Mouse (Mus musculus) liver, postnatal 0 days (tissue): ENCODE data around the gene Hsp90aa1. TPM values are rescaled to one million over a fixed set of nuclear protein-coding genes. Genes with fewer than 3 reads are reported as not detected.
"Not testable (repeated sequence)": the region's sequence is repeated elsewhere in the genome, so short reads cannot be mapped to it uniquely, and the experiment has no call there.

Source experiments
- ATAC-seq: fragments of 200-750 bp; cut with Nextera tagmentation; 2 replicates; pipeline ENCODE4 v1.8.0; 2017; ENCODE audit warnings: mild to moderate bottlenecking, moderate library complexity
- DNase-seq: peaks from one replicate; pipeline ENCODE4 v3.0.0-alpha.2; 2016
- H3K27ac ChIP-seq: fragments of 300-500 bp; sonication (generic); 2 replicates; pipeline ENCODE4 v1.5.1; 2014; ENCODE audit warnings: antibody characterized with exemption, moderate library complexity, mild to moderate bottlenecking, low read depth
- H3K27me3 ChIP-seq: fragments of 300-500 bp; sonication (generic); 2 replicates; pipeline ENCODE4 v1.6.1; 2014; ENCODE audit warnings: low read length, control low read depth, mixed read lengths; ENCODE audit not compliant: insufficient read depth
- H3K36me3 ChIP-seq: fragments of 300-500 bp; sonication (generic); replicated peaks from 2 replicates; pipeline ENCODE4 v1.6.1; 2014; ENCODE audit warnings: mild to moderate bottlenecking, control low read depth, low read length, moderate library complexity, mixed read lengths; ENCODE audit not compliant: insufficient read depth
- H3K4me1 ChIP-seq: fragments of 300-500 bp; sonication (generic); 2 replicates; pipeline ENCODE4 v1.6.1; 2014; ENCODE audit warnings: antibody characterized with exemption, mild to moderate bottlenecking, control low read depth; ENCODE audit not compliant: insufficient read depth
- H3K4me2 ChIP-seq: fragments of 300-500 bp; sonication (generic); 2 replicates; pipeline ENCODE4 v1.6.1; 2014; ENCODE audit warnings: low read depth, mild to moderate bottlenecking, low read length, moderate library complexity, mixed read lengths
- H3K4me3 ChIP-seq: fragments of 300-500 bp; sonication (generic); 2 replicates; pipeline ENCODE4 v1.5.1; 2014; ENCODE audit warnings: low read depth, low read length
- H3K9ac ChIP-seq: fragments of 300-500 bp; sonication (generic); replicated peaks from 2 replicates; pipeline ENCODE4 v1.6.1; 2014; ENCODE audit warnings: mild to moderate bottlenecking, moderate library complexity
- H3K9me3 ChIP-seq: fragments of 300-500 bp; sonication (generic); 2 replicates; pipeline ENCODE4 v1.6.1; 2016; ENCODE audit warnings: mild to moderate bottlenecking, control low read depth, low read length, mixed read lengths
- CTCF ChIP-seq: sonication (generic); IDR thresholded peaks from 2 replicates; pipeline ENCODE4 v1.5.1; 2016; ENCODE audit warnings: antibody characterized with exemption, low read depth
- EP300 ChIP-seq: IDR thresholded peaks from 2 replicates; pipeline ENCODE4 v1.6.1; 2016; ENCODE audit warnings: antibody characterized with exemption, low read depth, mild to moderate bottlenecking
- WGBS: fragments of 180-500 bp; shearing (Covaris S2); extraction: QIAGEN DNeasy Blood & Tissue Kit; methylation state at CpG from one replicate; pipeline ENCODE4 v1.1.7; 2014; ENCODE audit not compliant: insufficient replicate concordance; 5-methylcytosine and 5-hydroxymethylcytosine counted together
- polyA plus RNA-seq: library from polyadenylated mRNA; unstranded; fragments of >200 nt; fragmentation: Nextera tagmentation; extraction: Ambion mirVana; gene quantifications from 2 replicates; pipeline ENCODE4 v1.2.1, GENCODE M21; 2015

Gene Hsp90aa1
- 231 and 250 TPM in 2 replicates for polyA plus RNA-seq

DNA sequence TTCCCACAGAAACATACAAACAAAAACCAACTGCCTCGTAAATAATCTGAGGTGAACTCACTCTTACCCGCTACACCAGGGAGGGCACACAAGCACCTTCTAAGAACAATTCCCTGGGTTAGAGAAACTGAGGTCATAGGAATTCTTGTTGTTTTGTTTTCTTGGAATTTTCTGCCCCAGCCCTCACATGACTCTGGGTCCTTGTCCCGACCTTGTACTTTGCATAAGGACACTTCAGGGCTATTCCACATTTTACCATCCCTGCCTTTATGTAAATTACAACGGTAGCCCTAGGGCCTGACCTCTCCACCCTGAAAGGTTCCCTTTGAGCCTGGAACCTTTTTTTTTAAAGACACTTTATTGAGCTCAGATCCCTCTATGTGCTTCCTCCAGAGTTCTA, at the start of gene Hsp90aa1:
Gene Hsp90aa1 (minus strand): TSS at position 173 of the 400 bp plus-strand sequence.
- no peak for ATAC-seq
- Histone ChIP-seq H3K9me3 (no peaks in the 10 kb centered on the region), H3K4me1 (peaks cover 27% of the 10 kb centered on the region), H3K4me3 (no peak within 1 kb of the TSS), H3K27ac (peak within 1 kb of the TSS; percentile 46; the same call in 1 of the 2 replicates), H3K4me2 (no peak within 1 kb of the TSS), H3K9ac (no peak within 1 kb of the TSS), H3K36me3 (no peaks in the 10 kb centered on the region), H3K27me3 (no peaks in the 10 kb centered on the region)
- no peak for DNase-seq
- 53% methylated on average over 4 of the region's 4 CpGs for WGBS
- TF ChIP-seq EP300 (no peak), CTCF (no peak)

DNA sequence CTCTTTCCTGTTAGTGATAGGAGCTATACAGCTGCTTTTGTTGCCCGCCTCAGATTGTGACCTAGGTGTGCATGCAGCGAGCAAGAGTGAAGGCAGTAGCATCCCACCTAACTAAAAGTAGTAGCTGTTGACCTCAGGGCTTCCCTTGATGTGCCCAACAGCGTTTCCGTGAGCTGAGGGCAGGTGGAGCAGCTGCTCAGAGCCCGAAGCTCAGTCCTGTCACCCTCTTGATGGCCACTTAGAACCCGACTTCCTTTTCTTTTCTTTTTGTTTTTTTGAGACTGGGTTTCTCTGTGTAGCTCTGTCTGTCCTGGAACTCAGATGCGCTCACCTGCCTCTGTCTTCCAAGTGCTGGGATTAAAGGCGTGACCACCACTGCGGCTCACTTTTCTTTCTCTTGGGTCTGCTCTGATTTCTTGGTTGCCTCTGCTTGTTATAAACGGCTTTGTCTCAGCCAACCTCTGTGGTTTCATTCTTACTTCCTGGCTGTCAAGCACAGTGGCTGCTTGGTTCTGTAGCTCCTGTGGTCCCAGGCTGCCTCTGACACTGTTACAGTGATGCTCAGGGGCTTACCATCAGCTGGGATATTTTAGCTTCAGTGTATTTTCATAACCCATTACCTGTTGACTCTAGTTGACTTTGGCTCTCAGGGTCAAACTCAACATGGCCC, 48.4 kb upstream of the Hsp90aa1 start:
- Histone ChIP-seq H3K36me3 (peaks cover 7% of the 10 kb centered on the region; the same call in 1 of the 2 replicates), H3K27ac (no peak overlapping the region), H3K4me3 (no peak overlapping the region), H3K9me3 (no peaks in the 10 kb centered on the region), H3K27me3 (no peaks in the 10 kb centered on the region), H3K4me2 (no peak overlapping the region), H3K9ac (no peak overlapping the region), H3K4me1 (peaks cover 10% of the 10 kb centered on the region)
- WGBS: 43% methylated on average over 10 of the region's 10 CpGs
- no peak for DNase-seq
- TF ChIP-seq EP300 (no peak), CTCF (no peak)
- ATAC-seq: no peak

GRCm38 (mm10) chr12:110738158-110738921, 35.8 kb upstream of the Hsp90aa1 start:
- TF ChIP-seq EP300: no peak
- TF ChIP-seq CTCF: no peak
- H3K4me2 ChIP-seq: peak overlapping the region; percentile 99
- H3K9ac ChIP-seq: peak overlapping the region; percentile 99
- no peaks in the 10 kb centered on the region for H3K27me3 ChIP-seq
- peak overlapping the region; percentile 100 for H3K4me3 ChIP-seq
- no peaks in the 10 kb centered on the region for H3K9me3 ChIP-seq
- ATAC-seq (peak; percentile 46), DNase-seq (peak; percentile 57)
- H3K27ac ChIP-seq: peak overlapping the region; percentile 84
- peaks cover 5% of the 10 kb centered on the region for H3K36me3 ChIP-seq
- 0% methylated on average over 67 of the region's 72 CpGs for WGBS
- peaks cover 16% of the 10 kb centered on the region for H3K4me1 ChIP-seq

DNA sequence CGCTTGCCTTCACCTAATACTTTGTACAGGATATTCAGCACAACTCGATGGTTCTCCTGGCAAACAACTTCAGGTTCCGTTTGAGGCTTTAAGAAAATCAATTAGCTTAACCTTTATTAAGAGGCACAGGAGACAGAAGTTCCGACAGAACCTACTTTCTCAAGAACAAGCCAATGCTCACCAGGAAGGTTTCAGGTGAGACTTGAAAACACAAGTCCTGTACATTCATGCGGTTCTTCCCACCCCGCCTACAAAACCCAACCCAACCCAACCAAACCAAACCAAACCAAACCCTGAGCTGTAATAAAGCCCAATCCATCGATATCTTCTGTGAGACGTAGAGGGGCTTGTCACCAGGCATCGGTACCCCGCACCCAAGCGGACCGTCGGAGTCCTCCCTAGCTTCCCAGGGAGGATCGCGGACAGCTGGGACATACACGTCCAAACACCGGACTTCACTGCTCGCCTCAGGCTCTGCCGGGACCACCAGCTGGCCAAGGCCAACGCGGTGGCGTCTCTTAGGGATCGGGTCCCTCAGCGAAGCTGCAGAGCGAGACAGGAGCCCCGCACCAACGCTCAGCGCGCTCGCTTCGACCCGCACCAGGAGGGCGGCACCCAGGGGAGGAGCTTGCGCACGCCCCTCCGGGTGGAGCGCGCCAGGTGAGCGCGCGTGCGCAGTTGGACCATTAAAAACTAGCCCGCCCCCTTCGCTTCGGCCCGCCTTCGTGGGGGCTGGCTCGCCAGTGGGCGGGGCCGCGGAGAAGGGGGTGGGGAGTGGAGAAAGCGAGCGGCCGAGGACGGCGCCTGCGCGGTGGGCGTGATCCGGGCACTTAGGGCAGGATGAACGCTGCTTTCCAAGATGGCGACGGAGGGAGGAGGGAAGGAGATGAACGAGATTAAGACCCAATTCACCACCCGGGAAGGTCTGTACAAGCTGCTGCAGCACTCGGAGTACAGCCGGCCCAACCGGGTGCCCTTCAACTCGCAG, 34.9 kb upstream of the Hsp90aa1 start, which contains the start of gene Wdr20:
Gene Wdr20 (plus strand): TSS at position 775 of the 988 bp plus-strand sequence.
- Histone ChIP-seq H3K27me3 (no peaks in the 10 kb centered on the region), H3K9ac (peak within 1 kb of the TSS; percentile 99), H3K36me3 (peaks cover under 1% of the 10 kb centered on the region; the same call in 1 of the 2 replicates), H3K4me2 (peak within 1 kb of the TSS; percentile 99), H3K4me3 (peak within 1 kb of the TSS; percentile 100), H3K27ac (peak within 1 kb of the TSS; percentile 84), H3K9me3 (no peaks in the 10 kb centered on the region), H3K4me1 (peaks cover 16% of the 10 kb centered on the region)
- ATAC-seq (peak; percentile 98), DNase-seq (peak; percentile 99)
- under 1% methylated on average over 57 of the region's 69 CpGs for WGBS
- TF ChIP-seq CTCF (no peak), EP300 (no peak)

DNA sequence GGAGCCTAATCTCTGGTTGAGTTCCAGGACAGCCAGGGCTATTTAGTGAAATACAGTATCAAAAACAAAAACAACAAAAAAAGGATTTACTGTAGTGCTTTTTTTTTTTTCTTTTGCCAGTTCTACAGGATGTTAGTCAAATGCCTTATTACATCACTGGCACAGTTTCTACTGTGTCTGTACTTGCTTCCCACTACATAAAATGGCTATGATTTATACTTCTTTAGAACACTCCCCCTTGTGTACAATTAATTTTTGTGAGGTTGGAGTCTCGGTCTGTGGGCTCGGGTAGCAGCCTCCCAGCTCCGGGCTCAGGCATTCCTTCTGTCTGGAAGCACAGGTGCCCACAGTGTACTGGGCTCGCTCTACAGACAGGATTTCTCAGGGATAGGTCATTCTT, 34.1 kb upstream of the Hsp90aa1 start:
- DNase-seq: no peak
- WGBS: 17% methylated on average over 4 of the region's 4 CpGs
- no peak overlapping the region for H3K9ac ChIP-seq

DNA sequence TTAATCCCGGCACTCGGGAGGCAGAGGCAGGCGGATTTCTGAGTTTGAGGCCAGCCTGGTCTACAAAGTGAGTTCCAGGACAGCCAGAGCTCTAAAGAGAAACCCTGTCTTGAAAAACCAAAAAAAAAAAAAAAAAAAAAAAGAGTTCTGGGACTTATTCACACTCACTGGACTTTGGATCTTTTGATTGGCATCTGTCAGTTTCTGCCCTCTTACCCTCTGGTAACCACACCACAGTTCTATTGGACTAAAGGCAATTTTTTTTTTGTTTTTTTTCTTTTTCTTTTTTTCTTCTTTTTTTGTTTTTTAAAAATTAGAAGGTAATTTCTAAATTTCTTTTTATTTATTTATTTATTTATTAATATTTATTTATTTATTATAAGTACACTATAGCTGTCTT, 30.7 kb upstream of the Hsp90aa1 start:
- not testable (repeated sequence) for H3K9me3 ChIP-seq, H3K27ac ChIP-seq, DNase-seq, H3K27me3 ChIP-seq, H3K36me3 ChIP-seq, H3K9ac ChIP-seq, H3K4me2 ChIP-seq, ATAC-seq, H3K4me1 ChIP-seq, H3K4me3 ChIP-seq
- whole genome bisulfite sequencing: 85% methylated on average over 3 of the region's 3 CpGs

More for the DNA sequence above, 34.1 kb upstream of the Hsp90aa1 start:
- no peaks in the 10 kb centered on the region for H3K36me3 ChIP-seq
- H3K9me3 ChIP-seq: no peaks in the 10 kb centered on the region
- H3K4me3 ChIP-seq: peak overlapping the region; percentile 100
- no peaks in the 10 kb centered on the region for H3K27me3 ChIP-seq
- H3K4me2 ChIP-seq: peak overlapping the region; percentile 99
- H3K27ac ChIP-seq: no peak overlapping the region
- ATAC-seq: no peak
- peaks cover 16% of the 10 kb centered on the region for H3K4me1 ChIP-seq
- TF ChIP-seq EP300: no peak
- no peak for TF ChIP-seq CTCF
